ENCODE assay signal across 9 mouse cellular contexts in genomic region chr16:85680351-85680750, GRCm38 (mm10).
DNase-seq lines count a peak whose midpoint lies in the region; ATAC-seq lines count a peak whose summit lies in the region.
"Had no signal": no experiment of that assay in that cellular context is flagged by ENCODE, and none has a peak within 500 bp of the region (broad histone marks: within the 10 kb centered on the region; RNA-seq: fewer than 3 reads in every experiment).

No protein-coding gene starts in this region.

- no peak overlapping the region for H3K4me3 ChIP-seq in lung, embryonic 15.5 days
- H3K4me3 ChIP-seq in neural tube, embryonic 11.5 days (ENCODE audit: low read depth, low read length): no peak overlapping the region

- peaks cover 13% of the 10 kb centered on the region; the same call in 1 of the 2 replicates for H3K4me1 ChIP-seq in lung, embryonic 15.5 days
- H3K4me1 ChIP-seq in neural tube, embryonic 11.5 days (ENCODE audit: control insufficient read depth, insufficient read depth, low read length): no peaks in the 10 kb centered on the region

- no peak overlapping the region for H3K27ac ChIP-seq in lung, embryonic 15.5 days
- H3K27ac ChIP-seq in neural tube, embryonic 11.5 days (ENCODE audit: low read depth, low read length): no peak overlapping the region

- H3K36me3 ChIP-seq in lung, embryonic 15.5 days: no peaks in the 10 kb centered on the region
- H3K36me3 ChIP-seq in neural tube, embryonic 11.5 days (ENCODE audit: control insufficient read depth, insufficient read depth, low read length): no peaks in the 10 kb centered on the region

- peak; percentile 49; the same call in 1 of the 2 replicates for ATAC-seq in lung, embryonic 15.5 days (ENCODE audit: borderline replicate concordance, extremely low read depth, low FRiP score, low TSS enrichment)
- no peak for ATAC-seq in neural tube, embryonic 11.5 days (ENCODE audit: insufficient read depth, low FRiP score, low TSS enrichment)

- H3K27me3 ChIP-seq in lung, embryonic 15.5 days: no peaks in the 10 kb centered on the region
- no peaks in the 10 kb centered on the region for H3K27me3 ChIP-seq in neural tube, embryonic 11.5 days (ENCODE audit: control insufficient read depth, insufficient read depth, low read length)

- H3K9me3 ChIP-seq in lung, embryonic 15.5 days: no peaks in the 10 kb centered on the region
- no peaks in the 10 kb centered on the region for H3K9me3 ChIP-seq in neural tube, embryonic 11.5 days (ENCODE audit: control insufficient read depth, low read length)

- DNase-seq in lung, postnatal 10 days: no peak
- DNase-seq in cerebellum, adult 9-11 months: peak; percentile 59
- DNase-seq in gonadal fat pad, adult 2 months (ENCODE audit: low read depth): peak; percentile 12
- peak; percentile 28 for DNase-seq in neural tube, embryonic 11.5 days (ENCODE audit: low spot score)
- no peak for DNase-seq in thymus, postnatal 4 days
- no peak for DNase-seq in ovary, adult 18-20 months (ENCODE audit: low spot score)
- DNase-seq in lung, postnatal 25 days (ENCODE audit: low spot score): no peak
- DNase-seq: kidney, adult 2 months had no signal

- WGBS in lung, embryonic 15.5 days: 31% methylated on average over 6 of the region's 6 CpGs
- WGBS in neural tube, embryonic 11.5 days: 47% methylated on average over 6 of the region's 6 CpGs

- H3K4me2 ChIP-seq in lung, embryonic 15.5 days: no peak overlapping the region
- H3K4me2 ChIP-seq in neural tube, embryonic 11.5 days (ENCODE audit: low read depth): no peak overlapping the region

- no peak overlapping the region for H3K9ac ChIP-seq in lung, embryonic 15.5 days
- no peak overlapping the region for H3K9ac ChIP-seq in neural tube, embryonic 11.5 days (ENCODE audit: low read length)

Comparison
In these comparisons a context has a peak if more than half of its experiments do, and no peak if none do; other contexts are left out.
1. DNase-seq: peak in cerebellum, adult 9-11 months (single experiment), gonadal fat pad, adult 2 months (single experiment) and neural tube, embryonic 11.5 days (single experiment); none in lung, postnatal 10 days (single experiment), thymus, postnatal 4 days (single experiment), ovary, adult 18-20 months (single experiment) and lung, postnatal 25 days (single experiment).